Mouse (Mus musculus): ENCODE measurements around the gene 1700016C15Rik. TPM values are rescaled to one million over a fixed set of nuclear protein-coding genes. Genes with fewer than 3 reads are reported as not detected.
A peak's percentile ranks its signal among the peaks of the same experiment; 100 is the strongest.

Gene 1700016C15Rik
- polyA plus RNA-seq, 1 experiment from 2014 or later = not detected

DNA sequence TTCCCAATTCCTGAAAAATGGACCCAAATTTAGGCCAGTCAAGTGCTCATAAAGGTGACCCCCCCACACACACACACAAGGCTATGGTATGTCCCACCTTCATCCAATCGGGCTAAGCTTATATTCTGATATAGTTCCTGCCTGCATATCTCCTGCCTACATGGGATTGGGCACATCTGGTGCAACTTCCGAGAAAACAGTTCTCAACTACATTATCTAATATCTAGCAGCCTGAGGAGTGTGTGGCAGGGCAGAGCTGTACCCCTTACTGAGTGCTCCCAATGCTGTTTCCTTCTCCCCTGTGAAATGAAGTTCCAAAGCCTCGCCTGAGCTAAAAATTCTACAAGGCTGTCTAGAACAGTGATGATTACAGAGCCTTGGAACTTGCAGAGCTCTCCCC, 13.2 kb upstream of the 1700016C15Rik start:
- H3K27ac ChIP-seq (ENCODE audit: low read depth) = no peak overlapping the region
- ATAC-seq (peak; percentile 78), DNase-seq (no peak)
- no peaks in the 10 kb centered on the region for H3K36me3 ChIP-seq (replicated peaks; ENCODE audit: insufficient read depth, low read length)
- no peak overlapping the region for H3K9ac ChIP-seq (replicated peaks)
- H3K4me2 ChIP-seq (ENCODE audit: low read depth, low read length) = no peak overlapping the region
- H3K27me3 ChIP-seq (ENCODE audit: insufficient read depth, low read length) = no peaks in the 10 kb centered on the region
- no peaks in the 10 kb centered on the region for H3K9me3 ChIP-seq (ENCODE audit: low read length)
- no peak for TF ChIP-seq EP300 (IDR thresholded peaks at IDR 0.05; ENCODE audit: low read depth)
- no peak for TF ChIP-seq CTCF (IDR thresholded peaks at IDR 0.05; ENCODE audit: low read depth)
- peaks cover 5% of the 10 kb centered on the region; the same call in 1 of the 2 replicates for H3K4me1 ChIP-seq (ENCODE audit: insufficient read depth)
- H3K4me3 ChIP-seq (ENCODE audit: low read depth, low read length) = no peak overlapping the region
- 64% methylated on average over 3 of the region's 3 CpGs for WGBS (ENCODE audit: insufficient replicate concordance)

DNA sequence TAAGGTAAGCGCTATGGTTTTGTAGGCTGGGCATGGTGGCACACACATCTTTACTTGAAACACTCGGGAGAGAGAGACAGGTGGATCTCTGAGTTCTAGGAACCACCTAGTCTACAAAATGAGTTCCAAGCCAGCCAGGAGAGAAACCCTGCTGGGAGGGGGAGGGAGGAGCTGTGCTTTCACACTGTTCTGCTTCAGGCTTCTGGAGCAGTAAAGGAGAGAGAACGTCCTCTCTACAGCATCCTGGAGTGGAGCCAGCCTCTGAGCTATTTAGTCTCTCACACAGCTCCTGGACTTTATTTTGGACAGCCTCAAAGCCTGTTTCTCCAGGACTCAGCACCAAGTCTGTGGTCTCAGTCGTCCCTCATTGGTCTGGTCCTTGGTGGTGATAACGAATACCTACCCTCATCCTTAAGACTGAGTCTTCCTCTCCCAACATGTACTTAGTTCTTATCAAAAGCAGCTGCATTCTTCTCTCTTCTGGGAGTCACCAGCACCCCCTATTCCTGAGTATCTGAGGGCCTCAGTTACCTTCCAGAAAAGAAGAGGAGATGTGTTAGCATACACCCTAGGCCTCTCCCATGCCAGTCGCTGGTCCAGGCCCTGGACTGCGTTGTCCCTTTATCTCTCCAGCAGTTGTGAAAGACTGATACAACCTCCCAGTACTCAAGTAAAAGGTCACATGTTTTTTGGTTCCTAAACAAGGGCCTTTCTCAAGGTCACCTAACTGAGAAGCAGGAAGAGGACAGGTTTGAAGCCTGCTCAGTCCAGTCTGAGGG, 12.4 kb upstream of the 1700016C15Rik start:
- Histone ChIP-seq H3K4me3 (ENCODE audit: low read depth, low read length) (no peak overlapping the region), H3K4me1 (ENCODE audit: insufficient read depth) (peaks cover 5% of the 10 kb centered on the region; the same call in 1 of the 2 replicates), H3K9me3 (ENCODE audit: low read length) (no peaks in the 10 kb centered on the region), H3K27ac (ENCODE audit: low read depth) (no peak overlapping the region), H3K4me2 (ENCODE audit: low read depth, low read length) (no peak overlapping the region), H3K36me3 (replicated peaks; ENCODE audit: insufficient read depth, low read length) (no peaks in the 10 kb centered on the region), H3K27me3 (ENCODE audit: insufficient read depth, low read length) (no peaks in the 10 kb centered on the region), H3K9ac (replicated peaks) (no peak overlapping the region)
- ATAC-seq (no peak), DNase-seq (no peak)
- no peak for TF ChIP-seq CTCF (IDR thresholded peaks at IDR 0.05; ENCODE audit: low read depth)
- TF ChIP-seq EP300 (IDR thresholded peaks at IDR 0.05; ENCODE audit: low read depth) = no peak
- WGBS (ENCODE audit: insufficient replicate concordance) = 57% methylated on average over 7 of the region's 7 CpGs

DNA sequence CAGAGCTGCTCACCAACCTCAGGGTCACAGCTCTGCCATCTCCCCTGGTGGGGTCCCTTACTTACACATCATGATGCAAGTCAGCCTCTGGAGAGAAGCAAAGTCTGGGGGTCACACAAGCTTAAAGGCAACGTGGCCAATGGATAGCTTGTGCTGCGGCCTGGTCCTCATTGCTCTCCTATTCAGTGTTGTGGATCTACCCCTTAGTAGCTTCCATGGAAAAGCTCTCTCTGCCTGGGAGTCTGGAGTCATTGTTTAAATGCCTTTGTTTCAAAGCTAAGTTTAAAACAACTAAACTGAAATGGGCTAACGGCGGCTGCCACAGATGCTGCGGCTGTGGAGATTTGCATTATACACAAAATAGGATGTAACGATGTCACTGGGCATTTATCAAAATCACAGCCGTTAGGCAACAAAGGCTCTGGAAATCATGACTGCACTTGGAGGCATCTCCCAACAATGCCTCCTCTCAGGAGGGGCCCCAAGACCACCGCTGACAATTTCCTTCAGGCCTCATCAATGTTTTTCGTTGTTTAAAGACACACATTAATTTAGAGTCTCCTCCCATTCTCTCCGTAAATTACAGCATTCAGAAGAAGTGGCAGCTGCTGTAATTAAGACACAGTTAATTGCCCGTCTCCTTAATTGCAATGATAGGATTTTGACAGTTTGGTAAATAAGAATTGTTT, 11.1 kb upstream of the 1700016C15Rik start:
- DNase-seq (no peak), ATAC-seq (no peak)
- 70% methylated on average over 11 of the region's 11 CpGs for WGBS (ENCODE audit: insufficient replicate concordance)
- no peak overlapping the region for H3K4me2 ChIP-seq (ENCODE audit: low read depth, low read length)
- peaks cover 5% of the 10 kb centered on the region; the same call in 1 of the 2 replicates for H3K4me1 ChIP-seq (ENCODE audit: insufficient read depth)
- H3K4me3 ChIP-seq (ENCODE audit: low read depth, low read length) = no peak overlapping the region
- H3K9ac ChIP-seq (replicated peaks) = no peak overlapping the region
- H3K27ac ChIP-seq (ENCODE audit: low read depth) = no peak overlapping the region
- no peaks in the 10 kb centered on the region for H3K36me3 ChIP-seq (replicated peaks; ENCODE audit: insufficient read depth, low read length)
- TF ChIP-seq CTCF (IDR thresholded peaks at IDR 0.05; ENCODE audit: low read depth) = no peak
- no peak for TF ChIP-seq EP300 (IDR thresholded peaks at IDR 0.05; ENCODE audit: low read depth)
- H3K9me3 ChIP-seq (ENCODE audit: low read length) = no peaks in the 10 kb centered on the region
- H3K27me3 ChIP-seq (ENCODE audit: insufficient read depth, low read length) = no peaks in the 10 kb centered on the region

DNA sequence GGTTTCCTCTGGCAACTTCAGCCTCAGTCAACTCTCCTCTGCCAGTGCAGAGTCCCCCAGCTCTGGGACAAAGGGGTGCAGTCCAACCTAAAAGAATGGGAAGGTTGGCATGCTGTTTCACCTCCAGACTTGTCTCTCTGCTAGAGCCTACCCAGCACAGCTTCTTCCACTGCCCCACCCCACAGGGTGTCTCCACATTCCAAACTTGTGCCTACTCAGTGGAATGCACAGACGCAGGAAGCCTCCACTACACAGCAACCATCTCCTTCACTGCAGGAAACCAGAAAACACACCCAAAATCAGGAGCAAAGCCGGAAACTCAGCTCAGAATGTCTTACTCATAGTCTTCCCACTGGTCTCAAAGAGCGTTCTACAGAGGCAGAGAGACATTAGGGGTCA, 10.6 kb upstream of the 1700016C15Rik start:
- Histone ChIP-seq H3K27me3 (ENCODE audit: insufficient read depth, low read length) (no peaks in the 10 kb centered on the region), H3K4me3 (ENCODE audit: low read depth, low read length) (no peak overlapping the region), H3K9ac (replicated peaks) (no peak overlapping the region), H3K27ac (ENCODE audit: low read depth) (no peak overlapping the region), H3K36me3 (replicated peaks; ENCODE audit: insufficient read depth, low read length) (no peaks in the 10 kb centered on the region), H3K4me2 (ENCODE audit: low read depth, low read length) (no peak overlapping the region), H3K9me3 (ENCODE audit: low read length) (no peaks in the 10 kb centered on the region), H3K4me1 (ENCODE audit: insufficient read depth) (peaks cover 5% of the 10 kb centered on the region; the same call in 1 of the 2 replicates)
- whole genome bisulfite sequencing (ENCODE audit: insufficient replicate concordance) = 65% methylated on average over 3 of the region's 3 CpGs
- ATAC-seq = no peak
- TF ChIP-seq EP300 (IDR thresholded peaks at IDR 0.05; ENCODE audit: low read depth) = no peak
- TF ChIP-seq CTCF (IDR thresholded peaks at IDR 0.05; ENCODE audit: low read depth) = no peak
- DNase-seq = no peak

DNA sequence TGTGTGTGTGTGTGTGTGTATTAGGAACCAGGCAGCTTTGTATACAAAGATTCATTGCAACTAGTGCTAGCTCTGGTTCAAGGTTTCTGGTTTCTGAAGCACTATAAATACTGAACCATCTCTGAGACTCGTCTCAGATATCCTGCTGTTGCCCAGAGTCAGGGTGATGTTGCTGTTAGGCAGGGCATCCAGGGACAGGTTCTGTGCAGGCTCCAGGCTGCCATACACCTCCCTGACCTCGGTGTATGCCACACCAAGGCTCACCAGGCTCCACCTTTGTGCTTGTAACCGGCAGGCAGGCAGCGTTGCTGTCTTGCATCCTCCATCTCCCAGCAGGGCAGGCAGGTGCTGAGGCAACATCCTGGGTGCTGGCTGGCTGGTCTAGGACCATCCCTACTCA, 5.8 kb upstream of the 1700016C15Rik start:
- Histone ChIP-seq H3K4me1 (ENCODE audit: insufficient read depth) (no peaks in the 10 kb centered on the region; the same call in 1 of the 2 replicates), H3K9ac (replicated peaks) (no peak overlapping the region), H3K9me3 (ENCODE audit: low read length) (no peaks in the 10 kb centered on the region), H3K36me3 (replicated peaks; ENCODE audit: insufficient read depth, low read length) (no peaks in the 10 kb centered on the region), H3K4me3 (ENCODE audit: low read depth, low read length) (no peak overlapping the region), H3K27me3 (ENCODE audit: insufficient read depth, low read length) (no peaks in the 10 kb centered on the region), H3K4me2 (ENCODE audit: low read depth, low read length) (no peak overlapping the region), H3K27ac (ENCODE audit: low read depth) (no peak overlapping the region)
- TF ChIP-seq EP300 (IDR thresholded peaks at IDR 0.05; ENCODE audit: low read depth) (no peak), CTCF (IDR thresholded peaks at IDR 0.05; ENCODE audit: low read depth) (no peak)
- DNase-seq (no peak), ATAC-seq (no peak)
- 53% methylated on average over 4 of the region's 4 CpGs for WGBS (ENCODE audit: insufficient replicate concordance)

DNA sequence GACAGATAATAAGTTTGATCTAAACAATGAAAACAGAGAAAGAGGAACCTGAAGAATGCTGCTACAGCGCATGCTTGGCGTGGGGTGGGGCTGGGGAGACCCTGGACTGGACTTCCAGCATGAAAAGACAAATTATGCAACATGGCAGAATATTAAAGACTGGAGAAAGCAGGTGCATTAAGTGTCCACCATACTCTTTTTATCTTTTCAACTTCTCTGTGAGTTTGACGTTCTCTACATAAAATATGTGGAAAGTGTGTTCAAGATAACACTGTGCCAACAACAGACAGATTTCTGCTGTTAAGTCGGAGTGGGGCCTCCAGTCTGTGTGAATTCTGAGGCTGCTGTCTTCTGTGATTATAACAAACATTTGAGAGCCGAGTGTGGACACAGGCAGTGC, 2.7 kb upstream of the 1700016C15Rik start:
- ATAC-seq (no peak), DNase-seq (no peak)
- Histone ChIP-seq H3K9me3 (ENCODE audit: low read length) (peaks cover 6% of the 10 kb centered on the region; the same call in 1 of the 2 replicates), H3K4me2 (ENCODE audit: low read depth, low read length) (no peak overlapping the region), H3K27me3 (ENCODE audit: insufficient read depth, low read length) (no peaks in the 10 kb centered on the region), H3K27ac (ENCODE audit: low read depth) (no peak overlapping the region), H3K9ac (replicated peaks) (no peak overlapping the region), H3K36me3 (replicated peaks; ENCODE audit: insufficient read depth, low read length) (no peaks in the 10 kb centered on the region), H3K4me3 (ENCODE audit: low read depth, low read length) (no peak overlapping the region), H3K4me1 (ENCODE audit: insufficient read depth) (no peaks in the 10 kb centered on the region; the same call in 1 of the 2 replicates)
- WGBS (ENCODE audit: insufficient replicate concordance) = 34% methylated on average over 5 of the region's 5 CpGs
- TF ChIP-seq EP300 (IDR thresholded peaks at IDR 0.05; ENCODE audit: low read depth) (0 out of 2 replicates have a peak, but pooled peaks have one; percentile 25), CTCF (IDR thresholded peaks at IDR 0.05; ENCODE audit: low read depth) (no peak)
